Mouse (Mus musculus): ENCODE data around the gene Marcks.

GRCm38 (mm10) chr10:37167527-37167926 is 28.8 kb upstream of the Marcks start:
- TF ChIP-seq CTCF (IDR thresholded peaks at IDR 0.05; ENCODE audit: low read depth) = no peak
- TF ChIP-seq EP300 (optimal IDR thresholded peaks at IDR 0.05) = no peak
